ENCODE assay signal across 10 mouse cellular contexts in genomic region chr12:52288941-52289567, GRCm38 (mm10).
DNase-seq lines count a peak whose midpoint lies in the region; ATAC-seq and TF ChIP-seq lines count a peak whose summit lies in the region.
"Had no signal": no experiment of that assay in that cellular context is flagged by ENCODE, and none has a peak within 500 bp of the region (broad histone marks: within the 10 kb centered on the region; RNA-seq: fewer than 3 reads in every experiment).

No protein-coding gene starts in this region.

- intact Hi-C loops in gastrocnemius, adult 2 months (cut with DNase I) = no loop called here

- no peak for TF ChIP-seq CTCF in brain, embryonic 14.5 days (IDR thresholded peaks at IDR 0.05; ENCODE audit: borderline replicate concordance, extremely low read depth, insufficient read depth, insufficient read length)
- TF ChIP-seq CTCF in forebrain, postnatal 0 days (IDR thresholded peaks at IDR 0.05; ENCODE audit: low read depth) = no peak
- no peak for TF ChIP-seq CTCF in gastrocnemius, adult 2 months (IDR thresholded peaks at IDR 0.05)

- WGBS in heart, embryonic 14.5 days = 59% methylated on average over 11 of the region's 11 CpGs
- 27% methylated on average over 11 of the region's 11 CpGs for WGBS in forebrain, postnatal 0 days
- WGBS in midbrain, embryonic 14.5 days = 14% methylated on average over 11 of the region's 11 CpGs

- H3K4me3 ChIP-seq in heart, embryonic 14.5 days (ENCODE audit: control insufficient read depth in 1 of 2, insufficient read depth in 1 of 2, low read depth in 1 of 2, low read length in 2 of 2) = no peak overlapping the region
- no peak overlapping the region for H3K4me3 ChIP-seq in forebrain, postnatal 0 days (ENCODE audit: low read depth, low read length)
- no peak overlapping the region for H3K4me3 ChIP-seq in midbrain, embryonic 14.5 days (replicated peaks; ENCODE audit: low read depth, low read length)
- H3K4me3 ChIP-seq in gastrocnemius, adult 2 months = no peak overlapping the region

- no peaks in the 10 kb centered on the region for H3K36me3 ChIP-seq in heart, embryonic 14.5 days (ENCODE audit: control insufficient read depth, insufficient read depth, low read length)
- no peaks in the 10 kb centered on the region for H3K36me3 ChIP-seq in forebrain, postnatal 0 days (ENCODE audit: insufficient read depth)
- H3K36me3 ChIP-seq in midbrain, embryonic 14.5 days (ENCODE audit: control insufficient read depth, insufficient read depth, low read length) = no peaks in the 10 kb centered on the region

- no peaks in the 10 kb centered on the region for H3K27me3 ChIP-seq in heart, embryonic 14.5 days (ENCODE audit: control insufficient read depth, insufficient read depth, low read length)
- no peaks in the 10 kb centered on the region for H3K27me3 ChIP-seq in forebrain, postnatal 0 days (ENCODE audit: insufficient read depth, low read length)
- H3K27me3 ChIP-seq in midbrain, embryonic 14.5 days (ENCODE audit: control insufficient read depth, insufficient read depth, low read length) = no peaks in the 10 kb centered on the region

- H3K27ac ChIP-seq in heart, embryonic 14.5 days (replicated peaks in 1 of 2; ENCODE audit: control insufficient read depth in 1 of 2, insufficient read depth in 1 of 2, low read depth in 2 of 2, low read length in 2 of 2) = peak overlapping the region; percentile 33 to 34; a peak in 1 of 4 replicates
- peak overlapping the region; percentile 30; the same call in 1 of the 2 replicates for H3K27ac ChIP-seq in forebrain, postnatal 0 days (ENCODE audit: low read depth, low read length)
- peak overlapping the region; percentile 49 for H3K27ac ChIP-seq in midbrain, embryonic 14.5 days (replicated peaks; ENCODE audit: low read depth, low read length)
- H3K27ac ChIP-seq in gastrocnemius, adult 2 months = no peak overlapping the region
- H3K27ac ChIP-seq: liver, embryonic 14.5 days had no signal

- H3K4me1 ChIP-seq in heart, embryonic 14.5 days (ENCODE audit: control insufficient read depth in 2 of 2, insufficient read depth in 2 of 2, low read length in 2 of 2) = peaks cover 5 to 8% of the 10 kb centered on the region in 2 experiments; a peak in 3 of 4 replicates
- peaks cover 13% of the 10 kb centered on the region for H3K4me1 ChIP-seq in forebrain, postnatal 0 days (ENCODE audit: insufficient read depth)
- H3K4me1 ChIP-seq in midbrain, embryonic 14.5 days (ENCODE audit: control insufficient read depth, insufficient read depth, low read length) = peaks cover 16% of the 10 kb centered on the region

- H3K9me3 ChIP-seq in heart, embryonic 14.5 days (ENCODE audit: control insufficient read depth, low read length) = no peaks in the 10 kb centered on the region
- no peaks in the 10 kb centered on the region for H3K9me3 ChIP-seq in forebrain, postnatal 0 days (ENCODE audit: low read length)
- H3K9me3 ChIP-seq in midbrain, embryonic 14.5 days (ENCODE audit: control insufficient read depth, low read length) = no peaks in the 10 kb centered on the region

- DNase-seq in heart, adult 11 months = no peak
- DNase-seq in brain, embryonic 14.5 days (ENCODE audit: low read depth) = peak; percentile 93
- peak; percentile 61 for DNase-seq in forebrain, postnatal 0 days
- peak; percentile 83 for DNase-seq in midbrain, embryonic 14.5 days
- no peak for DNase-seq in adrenal gland, postnatal 4 days (ENCODE audit: low spot score in 2 of 2)
- DNase-seq in adrenal gland, postnatal 10 days = no peak
- DNase-seq in gastrocnemius, adult 2 months = no peak
- DNase-seq: B cell, adult 2 months had no signal

- TF ChIP-seq POLR2A in brain, embryonic 14.5 days (IDR thresholded peaks at IDR 0.05; ENCODE audit: borderline replicate concordance, extremely low read depth, insufficient read depth, insufficient read length, poor library complexity, severe bottlenecking) = no peak

- no peak for ATAC-seq in heart, embryonic 14.5 days (ENCODE audit: insufficient number of reproducible peaks, insufficient read depth, low FRiP score, low read depth)
- ATAC-seq in forebrain, postnatal 0 days = peak; percentile 87
- peak; percentile 80 for ATAC-seq in midbrain, embryonic 14.5 days (ENCODE audit: low FRiP score, low TSS enrichment)

- no peak overlapping the region for H3K4me2 ChIP-seq in heart, embryonic 14.5 days (ENCODE audit: low read length)
- H3K4me2 ChIP-seq in forebrain, postnatal 0 days (ENCODE audit: low read depth) = peak overlapping the region; percentile 14; the same call in 1 of the 2 replicates
- H3K4me2 ChIP-seq in midbrain, embryonic 14.5 days (ENCODE audit: low read length) = peak overlapping the region; percentile 18

- H3K9ac ChIP-seq in heart, embryonic 14.5 days (ENCODE audit: low read length) = no peak overlapping the region
- 0 out of 2 replicates have a peak overlapping the region, but pooled peaks have one; percentile 1 for H3K9ac ChIP-seq in forebrain, postnatal 0 days
- no peak overlapping the region for H3K9ac ChIP-seq in midbrain, embryonic 14.5 days (replicated peaks; ENCODE audit: low read length)
- H3K9ac ChIP-seq: liver, embryonic 14.5 days had no signal

Comparison
In these comparisons a context has a peak if more than half of its experiments do, and no peak if none do; other contexts are left out.
1. DNase-seq: peak in brain, embryonic 14.5 days (single experiment), forebrain, postnatal 0 days (single experiment) and midbrain, embryonic 14.5 days (single experiment); none in heart, adult 11 months (single experiment), adrenal gland, postnatal 4 days (0 of 2), adrenal gland, postnatal 10 days (single experiment) and gastrocnemius, adult 2 months (single experiment).